Mouse (Mus musculus) embryonic facial prominence, embryonic 13.5 days (tissue): ENCODE data around the gene Gpr18. TPM values are rescaled to one million over a fixed set of nuclear protein-coding genes. Genes with fewer than 3 reads are reported as not detected.

Source experiments
- ATAC-seq: fragments of 200-750 bp; cut with Nextera tagmentation; 2 replicates; pipeline ENCODE4 v1.8.0; 2017; ENCODE audit warnings: low read depth; ENCODE audit not compliant: insufficient number of reproducible peaks, insufficient read depth, low FRiP score, low TSS enrichment
- H3K27ac ChIP-seq: fragments of 300-500 bp; sonication (generic); 2 replicates; pipeline ENCODE4 v1.5.1; 2015; ENCODE audit warnings: moderate library complexity, mild to moderate bottlenecking, inconsistent platforms
- H3K27me3 ChIP-seq: fragments of 300-500 bp; sonication (generic); 2 replicates; pipeline ENCODE4 v1.6.1; 2015; ENCODE audit warnings: mild to moderate bottlenecking, inconsistent platforms
- H3K36me3 ChIP-seq: fragments of 300-500 bp; sonication (generic); 2 replicates; pipeline ENCODE4 v1.6.1; 2015; ENCODE audit warnings: mild to moderate bottlenecking, inconsistent platforms
- H3K4me1 ChIP-seq: fragments of 300-500 bp; sonication (generic); 2 replicates; pipeline ENCODE4 v1.6.1; 2015; ENCODE audit warnings: inconsistent platforms
- H3K4me2 ChIP-seq: fragments of 300-500 bp; sonication (generic); 2 replicates; pipeline ENCODE4 v1.6.1; 2015; ENCODE audit warnings: moderate library complexity, mild to moderate bottlenecking, inconsistent platforms
- H3K4me3 ChIP-seq: fragments of 300-500 bp; sonication (generic); 2 replicates; pipeline ENCODE4 v1.5.1; 2015; ENCODE audit warnings: mild to moderate bottlenecking, inconsistent platforms
- H3K9ac ChIP-seq: fragments of 300-500 bp; sonication (generic); 2 replicates; pipeline ENCODE4 v1.6.1; 2015; ENCODE audit warnings: mild to moderate bottlenecking, inconsistent platforms
- H3K9me3 ChIP-seq: fragments of 300-500 bp; sonication (generic); 2 replicates; pipeline ENCODE4 v1.6.1; 2016; ENCODE audit warnings: inconsistent platforms
- WGBS: fragments of 180-500 bp; shearing (Covaris S2); methylation state at CpG from one replicate; pipeline ENCODE4 v1.1.7; 2015; ENCODE audit warnings: mixed read lengths; 5-methylcytosine and 5-hydroxymethylcytosine counted together
- polyA plus RNA-seq: library from polyadenylated mRNA; unstranded; fragments of >200 nt; fragmentation: Nextera tagmentation; extraction: Ambion mirVana; gene quantifications from 2 replicates; pipeline ENCODE4 v1.2.1, GENCODE M21; 2015

Gpr18 gene
- polyA plus RNA-seq, 1 experiment from 2014 or later: 0.45 TPM

DNA sequence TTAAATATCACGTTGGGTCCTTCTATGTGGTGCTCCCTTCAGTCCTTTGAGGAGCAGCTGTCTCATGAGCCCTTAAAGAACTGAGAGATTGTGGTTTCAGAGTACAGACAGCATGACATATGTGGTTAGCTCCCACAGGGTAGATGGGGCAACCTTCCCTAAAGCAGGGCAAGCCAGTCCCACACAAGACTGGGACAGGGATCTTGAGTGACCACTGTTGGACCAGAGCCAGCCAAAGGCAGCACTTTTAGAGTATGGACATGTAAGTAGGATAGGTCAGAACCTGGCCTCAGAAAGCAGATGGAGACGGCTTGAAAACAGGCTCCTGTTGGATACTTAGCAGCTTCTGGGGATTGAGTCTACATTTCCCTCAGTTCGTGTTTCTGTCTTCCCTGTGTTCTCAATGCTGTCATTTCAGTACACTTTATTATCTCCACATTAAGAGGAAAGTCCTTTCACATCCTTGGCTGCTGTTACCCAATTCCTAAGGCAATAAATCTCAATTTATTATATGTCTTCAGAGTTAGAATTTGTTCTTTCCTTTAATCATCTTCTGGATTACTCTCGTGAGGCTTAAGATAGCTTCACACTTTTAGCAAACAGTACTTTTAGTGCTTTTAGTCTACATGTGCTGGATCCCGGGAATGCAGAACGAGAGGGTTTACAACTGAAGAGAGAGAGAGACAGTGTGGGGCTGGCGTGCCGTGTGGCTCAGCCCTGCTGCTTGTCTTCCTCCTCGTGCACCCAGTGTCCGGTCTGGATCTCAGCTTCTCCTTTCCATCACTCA lies 43.4 kb upstream of the Gpr18 start:
- no peak overlapping the region for H3K9ac ChIP-seq
- peaks cover 18% of the 10 kb centered on the region; the same call in 1 of the 2 replicates for H3K4me1 ChIP-seq
- H3K27me3 ChIP-seq: no peaks in the 10 kb centered on the region
- no peak overlapping the region for H3K4me3 ChIP-seq
- H3K4me2 ChIP-seq: no peak overlapping the region
- WGBS: 81% methylated on average over 10 of the region's 10 CpGs
- no peaks in the 10 kb centered on the region for H3K36me3 ChIP-seq
- no peak for ATAC-seq
- no peak overlapping the region for H3K27ac ChIP-seq
- H3K9me3 ChIP-seq: no peaks in the 10 kb centered on the region

GRCm38 (mm10) chr14:121958041-121958750 lies 42.6 kb upstream of the Gpr18 start:
- 75% methylated on average over 3 of the region's 3 CpGs for WGBS
- Histone ChIP-seq H3K4me2 (no peak overlapping the region), H3K4me1 (0 out of 2 replicates have a peak, but pooled peaks cover 12% of the 10 kb centered on the region), H3K4me3 (no peak overlapping the region), H3K27ac (no peak overlapping the region), H3K36me3 (no peaks in the 10 kb centered on the region), H3K9ac (no peak overlapping the region), H3K27me3 (no peaks in the 10 kb centered on the region), H3K9me3 (no peaks in the 10 kb centered on the region)
- ATAC-seq: no peak

- H3K4me2 ChIP-seq: no peak overlapping the region
- H3K9ac ChIP-seq: no peak overlapping the region
- no peaks in the 10 kb centered on the region for H3K27me3 ChIP-seq
- no peaks in the 10 kb centered on the region for H3K9me3 ChIP-seq
- H3K4me3 ChIP-seq: no peak overlapping the region
- no peak for ATAC-seq
- WGBS: 89% methylated on average over 10 of the region's 10 CpGs
- H3K27ac ChIP-seq: no peak overlapping the region
- 0 out of 2 replicates have a peak, but pooled peaks cover 12% of the 10 kb centered on the region for H3K4me1 ChIP-seq
- H3K36me3 ChIP-seq: no peaks in the 10 kb centered on the region
Observed at GRCm38 (mm10) chr14:121957176-121957871, 41.7 kb upstream of the Gpr18 start.

GRCm38 (mm10) chr14:121956291-121956690 lies 40.7 kb upstream of the Gpr18 start:
- no peaks in the 10 kb centered on the region for H3K27me3 ChIP-seq
- H3K4me3 ChIP-seq: no peak overlapping the region
- WGBS: 90% methylated on average over 5 of the region's 5 CpGs
- H3K9me3 ChIP-seq: no peaks in the 10 kb centered on the region
- ATAC-seq: no peak
- no peaks in the 10 kb centered on the region for H3K36me3 ChIP-seq
- H3K9ac ChIP-seq: no peak overlapping the region
- H3K4me2 ChIP-seq: no peak overlapping the region
- H3K4me1 ChIP-seq: 0 out of 2 replicates have a peak, but pooled peaks cover 12% of the 10 kb centered on the region
- no peak overlapping the region for H3K27ac ChIP-seq

GRCm38 (mm10) chr14:121955176-121955795 lies 39.7 kb upstream of the Gpr18 start:
- Histone ChIP-seq H3K4me2 (no peak overlapping the region), H3K9ac (no peak overlapping the region), H3K27ac (no peak overlapping the region), H3K4me1 (0 out of 2 replicates have a peak, but pooled peaks cover 12% of the 10 kb centered on the region), H3K4me3 (no peak overlapping the region), H3K9me3 (no peaks in the 10 kb centered on the region), H3K36me3 (no peaks in the 10 kb centered on the region), H3K27me3 (no peaks in the 10 kb centered on the region)
- 62% methylated on average over 5 of the region's 5 CpGs for WGBS
- no peak for ATAC-seq

DNA sequence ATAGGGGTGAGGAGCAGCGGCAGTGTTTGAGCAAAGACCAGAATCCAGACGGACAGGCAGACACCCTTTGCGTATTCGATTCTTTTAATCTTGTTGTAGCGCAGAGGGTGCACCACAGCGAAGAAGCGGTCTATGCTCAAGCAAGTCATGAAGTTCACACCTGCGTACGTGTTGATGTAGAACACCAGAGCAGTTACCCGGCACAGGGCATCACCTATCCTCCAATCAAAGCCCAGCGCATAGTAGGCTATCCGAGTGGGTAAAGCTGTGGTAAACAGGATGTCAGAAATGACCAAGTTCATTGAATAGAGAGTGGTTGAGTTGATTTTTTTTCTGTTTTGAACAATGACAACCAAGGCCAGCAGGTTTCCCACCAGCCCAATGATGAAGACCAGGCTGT lies 39.0 kb upstream of the Gpr18 start:
- Histone ChIP-seq H3K4me3 (no peak overlapping the region), H3K36me3 (no peaks in the 10 kb centered on the region), H3K9me3 (no peaks in the 10 kb centered on the region), H3K4me1 (0 out of 2 replicates have a peak, but pooled peaks cover 12% of the 10 kb centered on the region), H3K27me3 (no peaks in the 10 kb centered on the region), H3K27ac (no peak overlapping the region), H3K4me2 (no peak overlapping the region), H3K9ac (no peak overlapping the region)
- WGBS: 97% methylated on average over 12 of the region's 12 CpGs
- ATAC-seq: no peak

DNA sequence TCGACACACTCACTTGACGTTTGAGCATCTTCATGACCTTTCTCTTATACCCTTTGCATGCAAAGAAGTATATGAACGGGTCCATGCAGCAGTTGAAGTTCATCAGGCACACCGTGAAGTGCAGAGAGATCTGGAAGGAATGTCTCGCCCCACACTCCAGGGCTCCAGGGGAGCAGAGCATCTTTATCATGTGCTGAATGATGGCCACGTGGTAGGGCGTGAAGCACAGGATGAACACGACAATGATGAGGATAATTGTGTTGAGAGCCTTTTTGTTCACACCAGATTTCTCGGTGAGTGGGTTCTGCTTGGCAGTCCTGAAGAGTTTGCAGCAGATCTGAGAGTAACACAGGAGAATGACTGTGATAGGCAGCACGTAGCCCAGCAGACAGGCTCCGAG lies 38.5 kb upstream of the Gpr18 start:
- WGBS: 94% methylated on average over 11 of the region's 11 CpGs
- no peaks in the 10 kb centered on the region for H3K36me3 ChIP-seq
- H3K4me3 ChIP-seq: no peak overlapping the region
- no peak overlapping the region for H3K4me2 ChIP-seq
- no peaks in the 10 kb centered on the region for H3K9me3 ChIP-seq
- no peak overlapping the region for H3K9ac ChIP-seq
- H3K27me3 ChIP-seq: no peaks in the 10 kb centered on the region
- H3K27ac ChIP-seq: no peak overlapping the region
- 0 out of 2 replicates have a peak, but pooled peaks cover 12% of the 10 kb centered on the region for H3K4me1 ChIP-seq
- no peak for ATAC-seq

- 88% methylated on average over 5 of the region's 5 CpGs for WGBS
- no peak overlapping the region for H3K27ac ChIP-seq
- no peak overlapping the region for H3K9ac ChIP-seq
- H3K4me2 ChIP-seq: no peak overlapping the region
- peaks cover 8% of the 10 kb centered on the region; the same call in 1 of the 2 replicates for H3K4me1 ChIP-seq
- H3K27me3 ChIP-seq: no peaks in the 10 kb centered on the region
- no peak for ATAC-seq
- H3K4me3 ChIP-seq: no peak overlapping the region
- H3K36me3 ChIP-seq: no peaks in the 10 kb centered on the region
- no peaks in the 10 kb centered on the region for H3K9me3 ChIP-seq
Observed at GRCm38 (mm10) chr14:121952046-121952400, 36.4 kb upstream of the Gpr18 start.

- Histone ChIP-seq H3K36me3 (no peaks in the 10 kb centered on the region), H3K9ac (no peak overlapping the region), H3K9me3 (no peaks in the 10 kb centered on the region), H3K27me3 (no peaks in the 10 kb centered on the region), H3K27ac (no peak overlapping the region), H3K4me2 (no peak overlapping the region), H3K4me1 (peaks cover 8% of the 10 kb centered on the region; the same call in 1 of the 2 replicates), H3K4me3 (no peak overlapping the region)
- no peak for ATAC-seq
- WGBS: 79% methylated on average over 2 of the region's 2 CpGs
Observed at GRCm38 (mm10) chr14:121951399-121952045, 35.9 kb upstream of the Gpr18 start.

GRCm38 (mm10) chr14:121949897-121950296 lies 34.3 kb upstream of the Gpr18 start:
- ATAC-seq: no peak
- Histone ChIP-seq H3K4me3 (no peak overlapping the region), H3K27me3 (no peaks in the 10 kb centered on the region), H3K4me1 (peaks cover 8% of the 10 kb centered on the region; the same call in 1 of the 2 replicates), H3K9ac (no peak overlapping the region), H3K4me2 (no peak overlapping the region), H3K27ac (no peak overlapping the region), H3K9me3 (no peaks in the 10 kb centered on the region), H3K36me3 (no peaks in the 10 kb centered on the region)
- 96% methylated on average over 5 of the region's 5 CpGs for WGBS

DNA sequence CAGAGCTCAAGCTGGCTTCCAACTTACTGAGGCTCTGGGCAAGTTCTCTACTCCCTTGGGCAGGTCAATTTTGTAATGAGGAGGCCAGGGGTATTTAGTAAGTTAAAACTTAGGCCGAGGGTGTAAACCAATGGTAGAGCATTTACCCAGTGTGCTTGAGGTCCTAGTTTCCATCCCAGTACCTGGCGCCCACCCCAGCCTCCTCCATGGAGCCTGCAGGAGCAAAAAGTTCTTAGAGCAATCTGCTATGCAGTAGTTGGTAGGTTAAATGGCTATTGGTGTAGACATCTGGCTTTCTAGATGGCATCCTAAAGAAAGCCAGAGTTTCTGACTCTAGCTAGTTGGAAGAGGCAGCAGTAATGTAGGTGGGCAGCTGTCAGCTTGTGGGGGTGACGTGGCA lies 33.9 kb upstream of the Gpr18 start:
- Histone ChIP-seq H3K4me1 (peaks cover 5% of the 10 kb centered on the region; the same call in 1 of the 2 replicates), H3K9me3 (no peaks in the 10 kb centered on the region), H3K4me2 (no peak overlapping the region), H3K4me3 (no peak overlapping the region), H3K9ac (no peak overlapping the region), H3K27ac (no peak overlapping the region), H3K27me3 (no peaks in the 10 kb centered on the region), H3K36me3 (no peaks in the 10 kb centered on the region)
- 92% methylated on average over 3 of the region's 3 CpGs for WGBS
- ATAC-seq: no peak
